Mouse (Mus musculus) liver, postnatal 0 days (tissue): ENCODE data around the gene Anp32a. TPM values are rescaled to one million over a fixed set of nuclear protein-coding genes. Genes with fewer than 3 reads are reported as not detected.

ENCODE experiments used
- ATAC-seq: fragments of 200-750 bp; cut with Nextera tagmentation; 2 replicates; pipeline ENCODE4 v1.8.0; 2017; ENCODE audit warnings: mild to moderate bottlenecking, moderate library complexity
- DNase-seq: peaks from one replicate; pipeline ENCODE4 v3.0.0-alpha.2; 2016
- H3K27ac ChIP-seq: fragments of 300-500 bp; sonication (generic); 2 replicates; pipeline ENCODE4 v1.5.1; 2014; ENCODE audit warnings: antibody characterized with exemption, moderate library complexity, mild to moderate bottlenecking, low read depth
- H3K27me3 ChIP-seq: fragments of 300-500 bp; sonication (generic); 2 replicates; pipeline ENCODE4 v1.6.1; 2014; ENCODE audit warnings: low read length, control low read depth, mixed read lengths; ENCODE audit not compliant: insufficient read depth
- H3K36me3 ChIP-seq: fragments of 300-500 bp; sonication (generic); replicated peaks from 2 replicates; pipeline ENCODE4 v1.6.1; 2014; ENCODE audit warnings: mild to moderate bottlenecking, control low read depth, low read length, moderate library complexity, mixed read lengths; ENCODE audit not compliant: insufficient read depth
- H3K4me1 ChIP-seq: fragments of 300-500 bp; sonication (generic); 2 replicates; pipeline ENCODE4 v1.6.1; 2014; ENCODE audit warnings: antibody characterized with exemption, mild to moderate bottlenecking, control low read depth; ENCODE audit not compliant: insufficient read depth
- H3K4me2 ChIP-seq: fragments of 300-500 bp; sonication (generic); 2 replicates; pipeline ENCODE4 v1.6.1; 2014; ENCODE audit warnings: low read depth, mild to moderate bottlenecking, low read length, moderate library complexity, mixed read lengths
- H3K4me3 ChIP-seq: fragments of 300-500 bp; sonication (generic); 2 replicates; pipeline ENCODE4 v1.5.1; 2014; ENCODE audit warnings: low read depth, low read length
- H3K9ac ChIP-seq: fragments of 300-500 bp; sonication (generic); replicated peaks from 2 replicates; pipeline ENCODE4 v1.6.1; 2014; ENCODE audit warnings: mild to moderate bottlenecking, moderate library complexity
- H3K9me3 ChIP-seq: fragments of 300-500 bp; sonication (generic); 2 replicates; pipeline ENCODE4 v1.6.1; 2016; ENCODE audit warnings: mild to moderate bottlenecking, control low read depth, low read length, mixed read lengths
- CTCF ChIP-seq: sonication (generic); IDR thresholded peaks from 2 replicates; pipeline ENCODE4 v1.5.1; 2016; ENCODE audit warnings: antibody characterized with exemption, low read depth
- EP300 ChIP-seq: IDR thresholded peaks from 2 replicates; pipeline ENCODE4 v1.6.1; 2016; ENCODE audit warnings: antibody characterized with exemption, low read depth, mild to moderate bottlenecking
- WGBS: fragments of 180-500 bp; shearing (Covaris S2); extraction: QIAGEN DNeasy Blood & Tissue Kit; methylation state at CpG from one replicate; pipeline ENCODE4 v1.1.7; 2014; ENCODE audit not compliant: insufficient replicate concordance; 5-methylcytosine and 5-hydroxymethylcytosine counted together
- polyA plus RNA-seq: library from polyadenylated mRNA; unstranded; fragments of >200 nt; fragmentation: Nextera tagmentation; extraction: Ambion mirVana; gene quantifications from 2 replicates; pipeline ENCODE4 v1.2.1, GENCODE M21; 2015

Anp32a gene
- polyA plus RNA-seq, 1 experiment from 2014 or later: 60.4 TPM

- ATAC-seq (no peak), DNase-seq (peak; percentile 13)
- peak overlapping the region; percentile 34; the same call in 1 of the 2 replicates for H3K27ac ChIP-seq
These were observed 8.2 kb downstream of the Anp32a start for GRCm38 (mm10) chr9:62349250-62349649.

GRCm38 (mm10) chr9:62350721-62351120, 9.6 kb downstream of the Anp32a start:
- Histone ChIP-seq H3K27ac (peak overlapping the region; percentile 29; the same call in 1 of the 2 replicates), H3K9me3 (no peaks in the 10 kb centered on the region), H3K27me3 (no peaks in the 10 kb centered on the region), H3K4me1 (peaks cover 65% of the 10 kb centered on the region), H3K9ac (no peak overlapping the region), H3K4me2 (no peak overlapping the region), H3K36me3 (peaks cover 11% of the 10 kb centered on the region), H3K4me3 (no peak overlapping the region)
- ATAC-seq (no peak), DNase-seq (peak; percentile 15)
- 27% methylated on average over 2 of the region's 2 CpGs for WGBS
- TF ChIP-seq EP300 (no peak), CTCF (no peak)

More at GRCm38 (mm10) chr9:62349250-62349649, 8.2 kb downstream of the Anp32a start:
- Histone ChIP-seq H3K36me3 (peaks cover 4% of the 10 kb centered on the region; the same call in 1 of the 2 replicates), H3K27me3 (no peaks in the 10 kb centered on the region), H3K4me2 (no peak overlapping the region), H3K9me3 (no peaks in the 10 kb centered on the region), H3K9ac (no peak overlapping the region; the same call in 1 of the 2 replicates), H3K4me1 (peaks cover 63% of the 10 kb centered on the region), H3K4me3 (no peak overlapping the region)
- TF ChIP-seq CTCF (no peak), EP300 (no peak)
- WGBS: 74% methylated on average over 15 of the region's 15 CpGs

GRCm38 (mm10) chr9:62351200-62351599, 10.1 kb downstream of the Anp32a start:
- DNase-seq (peak; percentile 18), ATAC-seq (no peak)
- H3K4me2 ChIP-seq: no peak overlapping the region
- no peaks in the 10 kb centered on the region for H3K9me3 ChIP-seq
- no peak overlapping the region; the same call in 1 of the 2 replicates for H3K27ac ChIP-seq
- no peak overlapping the region for H3K9ac ChIP-seq
- H3K4me1 ChIP-seq: peaks cover 65% of the 10 kb centered on the region
- 29% methylated on average over 4 of the region's 4 CpGs for WGBS
- TF ChIP-seq CTCF (no peak), EP300 (no peak)
- peaks cover 14% of the 10 kb centered on the region for H3K36me3 ChIP-seq
- H3K27me3 ChIP-seq: no peaks in the 10 kb centered on the region
- no peak overlapping the region for H3K4me3 ChIP-seq

- H3K4me3 ChIP-seq: no peak overlapping the region
- peaks cover 19% of the 10 kb centered on the region for H3K36me3 ChIP-seq
- no peak overlapping the region; the same call in 1 of the 2 replicates for H3K27ac ChIP-seq
- H3K4me2 ChIP-seq: 0 out of 2 replicates have a peak overlapping the region, but pooled peaks have one; percentile 9
- H3K27me3 ChIP-seq: no peaks in the 10 kb centered on the region
- H3K4me1 ChIP-seq: peaks cover 69% of the 10 kb centered on the region
- H3K9ac ChIP-seq: no peak overlapping the region
- 47% methylated on average over 7 of the region's 7 CpGs for WGBS
- no peak for DNase-seq
- no peak for TF ChIP-seq CTCF
- peak; percentile 81 for TF ChIP-seq EP300
- no peaks in the 10 kb centered on the region for H3K9me3 ChIP-seq
- ATAC-seq: peak; percentile 87
These were observed 12.7 kb downstream of the Anp32a start for GRCm38 (mm10) chr9:62353784-62354183.

- WGBS: 69% methylated on average over 16 of the region's 16 CpGs
- DNase-seq (peak; percentile 12), ATAC-seq (no peak)
- H3K4me3 ChIP-seq: no peak overlapping the region
- peak overlapping the region; percentile 29; the same call in 1 of the 2 replicates for H3K27ac ChIP-seq
- TF ChIP-seq EP300: no peak
- TF ChIP-seq CTCF: no peak
- peaks cover 67% of the 10 kb centered on the region for H3K4me1 ChIP-seq
- no peaks in the 10 kb centered on the region for H3K9me3 ChIP-seq
- H3K36me3 ChIP-seq: peaks cover 24% of the 10 kb centered on the region
- no peak overlapping the region for H3K4me2 ChIP-seq
- peak overlapping the region; percentile 7; the same call in 1 of the 2 replicates for H3K9ac ChIP-seq
- H3K27me3 ChIP-seq: no peaks in the 10 kb centered on the region
These were observed 14.0 kb downstream of the Anp32a start for GRCm38 (mm10) chr9:62354838-62355719.

GRCm38 (mm10) chr9:62355763-62356162, 14.7 kb downstream of the Anp32a start:
- ATAC-seq: no peak
- no peak for DNase-seq
- H3K9me3 ChIP-seq: no peaks in the 10 kb centered on the region
- peaks cover 66% of the 10 kb centered on the region for H3K4me1 ChIP-seq
- no peaks in the 10 kb centered on the region for H3K27me3 ChIP-seq
- no peak overlapping the region for H3K9ac ChIP-seq
- peaks cover 24% of the 10 kb centered on the region for H3K36me3 ChIP-seq
- H3K4me2 ChIP-seq: no peak overlapping the region
- no peak for TF ChIP-seq CTCF
- WGBS: 85% methylated on average over 6 of the region's 6 CpGs
- 0 out of 2 replicates have a peak overlapping the region, but pooled peaks have one; percentile 29 for H3K27ac ChIP-seq
- H3K4me3 ChIP-seq: no peak overlapping the region
